Mouse (Mus musculus): ENCODE measurements around the gene Zfp36l2.

Zfp36l2 gene

DNA sequence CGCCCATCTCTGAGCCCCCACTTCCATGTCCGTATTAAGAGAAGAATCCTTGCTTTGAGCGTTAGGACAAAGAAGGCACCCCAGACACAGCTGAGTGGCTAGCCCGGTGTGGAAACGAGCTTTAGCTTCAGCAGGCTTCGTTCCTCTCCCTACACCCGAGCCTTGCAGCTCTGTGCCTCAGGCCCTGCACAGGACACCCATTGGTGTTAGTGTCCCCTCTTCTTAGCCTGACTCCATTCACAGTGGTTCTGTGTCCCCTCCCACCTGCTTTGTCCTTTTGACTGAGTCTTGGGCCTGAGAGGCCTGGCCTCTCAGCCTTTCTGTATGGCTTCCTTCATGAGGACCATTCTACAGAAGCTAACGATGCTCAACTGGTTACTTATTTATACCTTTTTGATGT is 37.5 kb downstream of the Zfp36l2 start:
- no peak for DNase-seq

DNA sequence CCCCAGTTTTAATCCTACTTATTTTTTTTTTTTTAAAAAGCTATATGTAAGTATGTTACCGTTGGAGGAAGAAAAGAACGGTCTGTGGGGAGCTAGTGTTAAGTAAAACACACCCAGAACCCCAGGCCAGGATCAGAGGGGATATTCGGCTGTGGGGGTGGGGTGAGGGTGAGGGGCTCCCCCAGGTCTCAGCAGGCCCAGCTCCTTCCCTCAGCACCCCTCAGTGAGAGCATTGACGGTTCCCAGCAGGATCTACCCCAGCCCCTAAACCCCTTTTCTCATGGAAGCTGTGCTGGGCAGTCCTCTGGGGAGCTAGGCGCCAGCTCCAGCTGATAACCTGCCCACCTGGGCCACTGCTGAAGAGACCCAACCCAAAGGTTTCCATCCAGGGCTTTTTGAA is 38.2 kb downstream of the Zfp36l2 start:
- DNase-seq: no peak

DNA sequence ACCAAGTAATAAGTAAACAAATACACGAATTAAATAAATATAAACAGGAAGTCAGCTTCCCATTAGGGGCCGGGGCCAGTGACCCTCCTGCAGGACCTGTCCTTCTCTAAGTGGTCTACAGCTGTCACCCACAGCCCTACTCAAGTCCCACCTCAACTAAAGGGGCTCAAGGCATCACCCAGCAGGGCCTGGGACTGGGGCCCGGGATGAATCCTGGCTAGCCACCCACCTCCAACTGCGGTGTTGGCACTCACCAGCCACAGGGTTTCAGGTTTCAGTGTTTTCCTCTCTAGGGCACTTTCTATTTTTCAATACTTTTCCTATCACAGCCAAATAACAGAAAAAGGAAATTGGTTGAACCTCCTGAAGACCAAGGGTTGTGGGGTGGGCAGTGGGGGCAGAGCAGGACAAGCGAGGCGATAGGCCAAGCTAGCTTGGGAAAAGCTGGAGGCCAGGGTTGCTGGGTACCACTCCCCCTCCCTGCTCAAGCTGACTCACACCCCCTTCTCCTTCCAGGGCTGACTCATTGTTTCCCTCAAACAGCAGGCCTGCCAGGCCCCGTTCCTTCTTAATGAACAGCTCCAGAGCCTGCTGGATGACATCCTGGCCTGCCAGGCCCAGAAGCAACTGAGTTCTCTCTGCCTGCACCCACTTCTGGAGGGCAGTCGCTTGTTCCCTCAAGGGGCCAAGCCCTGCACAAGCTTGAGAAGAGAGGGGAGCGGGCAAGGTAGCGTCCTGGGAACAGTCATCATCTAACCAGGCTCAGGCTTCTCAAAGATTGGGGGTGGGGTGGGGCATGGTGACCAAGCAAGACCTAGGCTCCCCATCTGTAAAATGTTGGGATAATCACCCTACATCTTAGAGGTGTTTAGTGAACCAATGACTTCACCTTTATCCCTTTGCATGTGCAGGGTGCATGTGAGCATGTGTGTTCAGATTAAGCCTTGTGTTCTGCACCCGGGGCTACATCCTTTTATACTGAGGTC is 39.0 kb downstream of the Zfp36l2 start:
- peak; percentile 88 for DNase-seq

DNA sequence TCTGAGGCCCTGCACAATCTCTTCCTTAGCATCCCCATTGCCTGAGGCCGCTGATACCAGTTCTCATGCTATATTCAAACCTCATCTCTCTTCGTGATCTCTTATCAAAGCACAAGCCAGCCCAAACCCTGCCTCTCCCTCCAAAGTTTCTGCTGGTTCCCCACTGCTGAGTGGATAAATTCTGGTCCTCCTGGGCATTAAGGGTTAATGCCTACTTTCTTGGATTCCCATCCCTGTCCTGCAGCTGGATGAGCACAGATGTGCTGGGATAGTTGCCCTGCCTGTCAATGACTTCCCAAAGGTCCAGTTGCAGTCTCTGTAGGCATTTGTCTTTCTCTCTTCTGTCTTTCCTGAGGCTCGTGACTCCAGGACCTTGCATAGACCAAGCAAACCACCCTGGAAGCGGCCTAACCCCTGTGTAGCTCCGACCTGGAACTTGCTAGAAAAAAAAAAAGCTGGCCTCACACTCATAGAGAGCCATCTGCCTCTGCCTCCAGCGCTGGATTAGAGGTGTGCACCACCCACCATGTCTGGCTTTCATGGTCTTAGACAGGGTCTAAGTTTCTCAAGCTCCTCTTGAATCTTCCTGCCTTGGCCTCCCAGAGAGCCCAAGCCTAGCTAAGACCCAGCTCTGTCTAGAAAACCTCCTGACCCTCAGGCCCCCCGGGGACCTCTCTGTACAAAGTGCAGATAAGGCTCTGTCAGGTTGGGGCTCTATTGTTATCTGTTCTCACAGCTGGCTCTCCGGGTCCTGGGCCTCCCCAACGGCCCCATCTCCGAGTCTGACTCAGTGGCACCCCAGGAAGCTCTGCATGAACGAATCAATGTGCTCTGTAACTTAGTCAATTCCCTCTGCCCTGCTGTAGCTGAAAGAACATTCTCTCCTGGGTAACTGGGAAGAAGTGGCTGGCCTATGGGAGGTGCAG is 40.3 kb downstream of the Zfp36l2 start:
- DNase-seq: no peak

DNA sequence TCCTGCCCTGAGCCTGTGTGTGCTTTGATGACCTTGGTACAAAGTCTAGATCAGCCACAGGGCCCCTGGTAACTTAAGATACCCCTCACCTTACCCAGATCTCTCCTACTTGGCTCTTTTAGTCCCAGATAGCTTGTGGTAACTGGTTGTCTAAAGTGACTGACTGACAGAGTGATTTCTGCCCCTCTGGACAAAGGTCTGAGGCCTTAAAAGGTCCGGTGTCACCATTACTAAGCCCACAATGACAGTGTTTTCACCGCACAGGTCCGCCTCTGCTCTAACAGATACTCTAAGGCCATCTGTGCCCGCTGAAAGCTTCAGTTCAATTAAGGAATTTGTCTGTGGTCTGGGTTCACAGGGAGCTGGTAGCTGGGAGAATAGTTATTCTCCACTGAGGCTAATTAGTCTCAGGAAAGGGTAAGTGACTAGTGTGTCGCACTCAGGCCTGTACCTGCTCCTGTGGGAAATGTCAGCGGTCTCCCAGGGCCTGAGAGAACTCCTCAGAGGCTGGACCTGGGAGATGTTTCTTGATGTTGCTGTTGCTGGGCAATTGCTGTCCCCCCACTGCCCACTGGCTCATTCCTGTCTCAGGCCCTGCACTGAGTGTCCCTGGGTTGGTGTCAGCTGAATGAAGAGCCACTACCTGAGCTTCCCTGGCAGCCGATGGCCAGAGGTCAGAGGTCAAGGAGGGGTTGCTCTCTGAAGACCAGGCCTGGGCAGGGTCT is 41.1 kb downstream of the Zfp36l2 start:
- no peak for DNase-seq

DNA sequence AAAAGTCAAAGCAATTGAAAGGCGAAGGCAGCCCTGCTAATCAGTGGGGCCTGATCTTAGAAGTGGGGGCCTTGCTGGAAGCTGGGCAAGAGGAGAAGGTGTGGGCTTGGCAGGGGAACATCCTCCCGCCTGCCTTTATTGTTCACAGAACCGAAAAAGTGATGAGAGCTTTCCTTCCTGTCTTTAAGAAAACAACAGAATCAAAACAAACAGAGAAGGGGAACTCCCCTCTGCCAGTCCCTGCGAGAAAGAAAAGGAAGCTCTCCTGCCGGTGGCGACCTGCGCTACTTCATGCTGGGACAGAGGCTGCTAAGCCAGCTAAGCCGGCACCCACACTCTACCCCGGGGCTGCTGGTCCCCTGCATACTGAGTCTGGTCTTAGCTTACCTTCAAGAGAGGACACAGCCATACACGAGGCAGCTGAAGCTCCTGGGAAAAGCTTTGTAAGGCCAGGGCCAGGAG is 41.9 kb downstream of the Zfp36l2 start:
- peak; percentile 81 for DNase-seq

DNA sequence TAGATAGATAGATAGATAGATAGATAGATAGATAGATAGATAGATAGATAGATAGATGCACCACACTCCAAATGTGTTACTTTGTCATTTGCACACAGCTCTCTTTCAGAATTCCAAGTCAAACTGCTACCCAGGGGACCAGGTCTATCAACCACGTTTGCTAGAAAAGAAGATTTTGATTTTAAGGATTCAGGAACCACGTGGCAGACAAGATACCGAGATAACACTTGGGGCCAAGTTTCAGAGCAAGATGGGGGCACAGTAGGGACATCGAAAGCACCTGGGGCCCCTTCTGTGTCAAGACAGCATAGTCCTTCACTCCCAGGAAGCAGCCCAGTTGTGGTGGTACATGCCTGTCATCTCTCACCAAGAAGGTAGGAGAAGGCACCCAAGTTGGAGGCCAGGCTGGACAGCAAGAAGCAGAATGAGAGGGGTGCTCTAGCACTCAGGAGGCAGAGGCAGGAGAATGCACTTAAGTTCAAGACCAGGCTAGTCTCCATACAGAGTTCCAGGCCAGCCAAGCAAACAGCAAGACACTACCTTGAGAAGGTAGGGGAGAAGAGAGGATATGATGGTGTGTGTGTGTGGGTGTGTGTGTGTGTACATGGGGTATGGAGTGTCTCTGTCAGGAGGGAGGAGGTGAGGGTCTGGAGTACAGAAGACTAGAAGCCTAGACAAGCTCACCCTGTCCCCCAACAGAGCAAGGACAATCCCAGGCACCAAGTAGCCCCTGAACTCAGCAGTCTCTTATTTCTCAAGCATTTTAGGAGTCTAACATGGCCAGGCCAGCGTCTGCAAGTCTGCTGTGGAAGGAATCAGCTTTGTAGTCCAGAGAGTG is 42.8 kb downstream of the Zfp36l2 start:
- DNase-seq: no peak

DNA sequence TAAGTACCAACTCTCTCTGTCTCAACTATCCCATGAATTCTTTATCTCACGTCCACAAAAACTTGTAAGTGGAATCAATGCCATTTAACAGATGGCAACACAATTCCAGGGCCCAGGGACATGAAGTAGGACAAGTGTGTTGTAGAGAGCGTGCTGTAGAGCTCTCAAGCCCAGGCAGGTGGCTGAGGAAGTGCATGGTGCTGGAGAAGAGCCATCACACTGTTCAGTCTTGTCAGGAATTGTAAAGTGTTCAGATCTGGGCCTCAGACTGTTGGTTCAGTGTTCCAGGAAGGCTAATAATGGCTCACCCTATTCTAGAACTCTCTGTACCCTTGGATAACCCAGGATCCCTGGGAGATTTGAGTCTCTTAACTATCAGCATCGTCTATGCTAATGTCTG is 43.6 kb downstream of the Zfp36l2 start:
- no peak for DNase-seq

DNA sequence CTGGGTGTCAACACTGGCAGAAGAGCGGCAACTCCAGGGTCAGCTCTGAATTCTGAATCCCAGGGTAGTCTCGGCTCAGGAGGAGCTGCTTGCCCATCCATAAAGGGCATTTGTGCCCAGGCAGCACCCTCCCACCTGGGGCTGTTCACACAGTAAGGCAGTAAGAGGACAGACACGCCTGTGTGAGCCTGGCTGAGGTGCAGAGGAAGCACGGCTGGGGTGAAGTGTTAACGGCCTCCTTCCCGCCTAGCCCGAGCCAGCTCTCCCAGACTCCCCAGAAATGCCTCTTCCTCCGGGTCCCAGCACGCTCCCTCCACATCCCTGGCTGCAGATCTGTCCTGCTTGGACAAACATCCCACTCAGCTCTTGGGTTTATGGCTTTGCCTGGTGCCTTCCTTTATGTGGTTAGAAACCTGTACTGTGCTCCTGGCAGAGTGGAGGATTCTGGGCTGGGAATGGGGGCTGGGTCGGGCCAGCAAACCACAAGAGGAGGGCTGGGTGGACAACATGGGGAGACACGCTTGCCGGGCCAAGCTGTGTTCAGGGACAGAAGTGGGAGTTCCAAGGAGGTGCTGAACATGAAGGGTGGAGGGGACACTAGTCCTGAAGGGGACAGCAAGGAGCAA is 44.4 kb downstream of the Zfp36l2 start:
- DNase-seq: no peak

DNA sequence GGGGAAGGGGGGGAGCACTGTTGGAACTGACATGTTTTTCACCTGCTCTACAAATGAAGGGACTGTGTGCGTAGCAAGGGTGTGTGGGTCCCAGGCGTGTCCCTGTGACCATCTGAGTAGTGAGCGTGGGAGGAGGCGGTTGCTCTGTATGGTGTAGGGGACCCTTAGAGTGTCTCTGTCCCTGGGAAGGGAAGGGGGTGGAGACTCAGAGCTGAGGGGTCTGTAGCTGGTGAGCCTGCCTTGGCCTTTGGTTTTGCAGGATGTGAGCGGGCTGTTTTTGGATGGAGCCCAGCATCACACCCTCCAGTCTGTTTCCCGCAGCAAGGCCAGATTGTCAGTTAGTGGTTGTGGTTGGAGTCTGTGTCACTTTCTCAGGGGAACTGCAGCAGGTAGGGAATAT is 46.1 kb downstream of the Zfp36l2 start:
- peak; percentile 73 for DNase-seq

DNA sequence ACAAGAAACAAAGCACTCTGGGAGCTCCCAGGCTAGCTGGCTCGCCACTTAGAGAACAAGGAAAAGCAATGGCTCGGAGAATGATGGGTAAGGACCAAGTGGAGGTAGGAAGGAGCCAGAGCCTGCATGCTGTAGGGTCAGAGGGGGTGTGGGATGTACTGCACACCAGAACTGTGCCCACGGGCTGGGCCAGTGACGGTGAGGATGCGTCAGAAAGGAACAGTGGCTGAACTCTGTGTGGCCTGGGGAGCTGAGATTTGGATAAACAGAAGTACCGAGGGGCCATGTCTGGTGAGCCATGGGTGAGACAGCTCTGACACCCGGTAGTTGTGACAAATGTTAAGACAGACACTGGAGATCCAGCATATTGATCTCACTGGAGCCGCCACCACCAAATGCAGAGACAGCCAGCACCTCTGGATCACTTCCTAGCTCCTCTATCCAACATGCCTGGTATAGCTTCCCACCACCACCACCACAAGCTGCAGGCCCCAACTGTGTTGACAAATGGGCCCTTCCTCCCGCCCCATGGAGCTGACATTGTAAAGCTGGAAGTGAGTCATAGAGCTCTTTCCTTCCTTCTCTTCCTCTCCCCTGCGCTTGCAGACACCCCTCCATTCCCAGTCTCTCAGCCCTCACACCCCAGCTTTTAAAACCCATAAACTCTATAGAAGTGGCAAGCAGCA is 46.8 kb downstream of the Zfp36l2 start:
- DNase-seq: peak; percentile 81

DNA sequence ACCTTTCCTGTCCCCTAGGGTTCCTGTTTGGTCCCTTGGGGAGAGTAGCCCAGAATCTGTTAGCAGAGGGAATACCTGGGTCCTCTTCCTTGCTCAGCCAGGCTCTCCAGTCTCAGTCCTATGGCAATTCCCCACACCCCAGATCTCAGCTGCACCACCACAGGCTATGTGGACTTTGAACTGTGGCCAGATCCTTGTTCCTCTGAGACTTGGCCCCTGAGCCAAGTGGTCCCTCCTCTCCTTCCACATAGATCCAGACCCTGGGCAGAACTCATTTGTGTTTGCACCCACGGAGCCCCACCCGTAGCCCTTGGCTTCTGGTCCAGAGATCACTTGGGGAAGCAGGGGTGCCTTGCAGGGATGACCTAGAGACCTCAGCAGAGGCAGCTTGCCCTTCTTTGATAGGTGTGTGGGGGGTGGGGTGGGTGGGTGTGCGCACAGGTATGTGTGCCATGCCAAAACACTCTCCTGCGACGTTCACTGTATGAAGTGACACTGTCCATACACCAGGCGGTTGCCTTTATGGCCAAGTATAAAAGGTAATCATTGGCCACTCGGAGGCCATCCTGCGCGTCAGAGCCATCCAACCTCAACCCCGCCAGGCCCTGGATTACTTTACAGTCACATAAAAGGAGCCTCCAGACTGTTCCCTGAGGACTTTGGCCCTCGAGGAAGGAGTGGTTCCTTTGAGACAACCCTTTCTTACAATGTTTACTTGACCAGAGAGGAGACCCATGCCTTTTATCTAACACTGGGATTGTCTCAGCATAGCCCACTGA is 50.2 kb downstream of the Zfp36l2 start:
- DNase-seq: no peak

DNA sequence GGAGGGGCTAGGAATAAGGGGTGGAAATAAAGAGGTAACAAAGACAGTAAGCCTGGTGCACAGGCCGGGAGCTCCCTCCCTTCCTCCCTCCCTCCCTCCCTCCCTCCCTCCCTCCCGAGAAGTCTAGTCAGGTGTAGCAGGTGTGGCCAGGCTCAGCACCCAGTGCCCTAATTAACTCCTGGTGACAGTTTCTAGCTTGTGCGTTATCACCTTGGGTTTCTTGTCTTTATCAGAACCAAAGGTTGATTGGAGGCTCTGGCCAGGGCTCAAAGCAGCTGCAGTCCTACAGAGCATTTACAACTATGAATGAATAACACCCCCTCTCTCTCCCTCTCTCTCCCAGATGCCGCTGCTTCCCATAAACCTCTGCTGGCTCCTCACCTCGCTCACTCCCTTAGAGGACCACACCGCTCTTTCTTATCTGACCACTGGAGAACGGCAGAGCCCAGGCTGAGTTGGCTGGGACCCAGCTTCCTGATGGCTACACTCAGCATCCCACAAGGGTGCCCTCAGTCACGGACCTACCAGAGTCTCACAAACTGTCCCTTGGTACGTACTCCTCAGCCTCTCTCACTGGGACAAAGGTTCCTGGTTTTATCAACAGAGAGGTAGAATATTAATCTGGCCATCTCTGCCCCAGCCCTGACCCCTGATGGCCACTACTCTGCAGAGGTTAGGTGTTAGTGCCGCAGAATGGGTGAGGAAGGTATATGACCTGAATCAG is 50.9 kb downstream of the Zfp36l2 start:
- no peak for DNase-seq

DNA sequence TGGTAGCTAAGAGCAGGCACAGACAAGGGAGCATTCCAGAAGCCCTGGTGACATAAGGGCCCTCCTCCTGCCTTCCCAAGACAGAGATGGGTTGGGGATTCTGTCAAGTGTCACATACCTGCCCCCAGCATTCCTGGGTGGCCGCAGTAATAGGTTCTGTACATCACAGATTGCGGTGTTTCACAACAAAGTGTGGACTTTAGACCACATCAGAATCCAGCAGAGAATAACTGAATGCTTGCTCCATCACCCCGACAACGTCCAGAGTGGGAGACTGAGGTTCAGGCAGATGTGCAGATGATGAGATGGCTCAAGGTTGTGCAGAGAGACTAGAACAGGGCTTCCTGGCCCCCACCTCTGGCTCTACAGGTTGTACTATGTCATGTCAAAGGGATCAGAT is 51.5 kb downstream of the Zfp36l2 start:
- DNase-seq: no peak

DNA sequence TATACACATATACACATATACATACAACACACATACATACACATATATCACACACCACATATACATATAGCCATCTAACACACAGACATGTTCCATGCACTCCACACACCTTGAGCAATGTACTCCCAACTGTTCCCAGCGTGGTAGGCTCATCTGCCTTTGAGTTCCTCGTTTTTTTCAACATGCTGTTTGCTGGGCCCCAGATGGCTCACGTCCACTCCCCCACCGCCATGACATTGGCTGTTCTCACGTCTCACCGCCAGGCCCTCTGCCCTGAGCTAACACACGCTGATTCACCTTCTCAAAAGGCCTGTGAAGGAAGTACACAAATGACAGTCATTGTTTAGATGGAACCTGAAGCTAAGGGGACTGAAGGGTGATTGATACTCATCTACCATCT is 52.5 kb downstream of the Zfp36l2 start:
- DNase-seq: no peak

All from lung, postnatal 36 days (tissue).